Mouse (Mus musculus) lung, postnatal 36 days (tissue): ENCODE measurements around the gene Tent4a.

Experiments used
- DNase-seq: peaks from one replicate; pipeline ENCODE4 v3.0.0; 2022; ENCODE audit warnings: mixed read lengths

Tent4a gene

DNA sequence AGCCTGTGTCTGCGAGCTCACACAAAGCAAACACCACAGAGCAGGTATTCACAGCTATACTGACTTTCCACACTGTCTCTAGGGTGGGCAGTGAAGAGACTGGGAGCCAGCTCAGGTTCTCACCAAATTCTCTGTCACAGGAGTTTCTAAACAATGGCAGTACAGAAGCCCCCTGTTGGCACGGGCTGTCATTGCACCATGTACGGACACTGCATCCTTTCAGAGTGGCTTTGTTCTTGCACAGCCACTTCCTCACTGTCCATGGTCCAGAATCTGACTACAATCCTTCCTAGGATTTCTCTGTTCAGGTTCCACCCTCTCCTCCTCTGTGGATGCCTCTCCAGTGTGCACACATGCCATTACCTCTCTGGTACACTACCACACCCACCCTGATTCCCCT lies 10.6 kb upstream of the Tent4a start:
- DNase-seq = peak; percentile 81

DNA sequence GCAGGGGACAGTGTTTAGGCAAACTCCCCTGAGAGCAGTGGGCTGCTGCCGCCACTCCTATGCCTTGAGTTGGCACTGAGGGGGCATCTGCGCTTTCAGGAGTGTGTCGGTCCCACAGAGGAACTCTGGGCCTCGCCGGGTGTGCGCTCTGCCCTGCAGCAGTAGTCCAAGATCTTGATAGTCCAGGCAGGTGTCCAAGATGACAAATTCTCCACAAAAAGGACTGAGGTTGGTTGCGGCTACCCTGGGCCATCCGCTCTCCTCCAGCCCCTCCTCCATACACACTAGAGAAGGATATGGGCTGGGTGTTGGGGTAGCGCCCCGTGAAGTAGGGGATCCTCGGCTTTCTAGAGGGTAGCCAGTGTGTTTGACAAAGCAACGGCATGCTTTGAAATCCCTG lies 9.2 kb upstream of the Tent4a start:
- DNase-seq = no peak

DNA sequence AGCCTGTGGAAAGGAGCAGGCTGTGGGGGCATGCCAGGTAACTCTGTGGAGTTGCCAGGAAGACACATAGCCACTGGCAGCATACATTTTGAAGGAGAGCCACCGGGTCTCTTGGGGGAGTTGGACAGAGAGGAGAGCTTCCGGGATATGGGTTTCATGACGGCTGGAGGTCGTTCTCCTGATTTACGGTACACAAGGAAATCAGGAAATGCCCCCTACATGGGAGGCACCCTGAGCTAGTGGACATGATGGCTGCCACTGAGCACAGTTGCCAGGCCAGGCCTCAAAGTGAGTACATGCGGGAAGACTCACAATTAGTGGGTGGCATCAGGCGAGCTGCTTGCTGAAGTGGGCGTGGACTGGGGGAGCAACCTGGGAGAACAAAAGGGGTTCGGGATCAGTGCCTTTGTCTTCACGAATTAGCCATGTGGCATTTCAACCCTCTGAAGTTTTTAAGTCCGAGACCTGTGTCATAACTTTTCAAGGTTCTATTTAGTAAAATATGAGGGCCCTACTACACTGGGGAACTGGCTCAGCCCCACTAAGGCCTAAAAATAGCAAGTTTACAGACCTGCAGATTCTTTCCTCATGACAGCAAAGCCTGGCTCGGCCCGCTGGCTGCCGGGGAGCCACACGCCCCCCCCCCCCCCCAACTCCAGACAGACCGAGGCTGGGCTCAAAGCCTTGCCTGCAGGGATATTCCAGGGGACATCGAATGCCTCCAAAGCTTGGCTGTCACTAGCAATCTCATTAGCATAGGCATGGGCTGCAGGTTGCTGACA lies 8.3 kb upstream of the Tent4a start:
- DNase-seq = no peak

DNA sequence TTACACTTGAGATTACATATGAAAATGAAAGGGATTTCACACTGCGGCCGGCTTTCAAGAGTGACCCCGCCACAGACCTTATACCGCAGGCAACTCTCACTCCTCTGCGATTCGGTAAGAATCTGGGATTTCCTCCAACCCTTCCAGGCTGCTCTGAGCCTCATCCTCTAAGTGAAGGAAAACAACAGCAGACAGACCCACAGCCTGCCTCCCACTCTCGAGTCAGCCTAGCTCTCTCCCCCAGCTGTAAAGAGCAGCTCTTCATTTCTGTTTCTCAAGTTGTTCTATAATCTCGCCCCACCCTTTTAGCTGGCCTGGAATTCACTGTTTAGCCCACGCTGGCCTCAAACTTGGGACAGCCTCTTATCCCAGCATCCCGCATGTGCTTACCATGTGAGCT lies 7.4 kb upstream of the Tent4a start:
- peak; percentile 44 for DNase-seq

DNA sequence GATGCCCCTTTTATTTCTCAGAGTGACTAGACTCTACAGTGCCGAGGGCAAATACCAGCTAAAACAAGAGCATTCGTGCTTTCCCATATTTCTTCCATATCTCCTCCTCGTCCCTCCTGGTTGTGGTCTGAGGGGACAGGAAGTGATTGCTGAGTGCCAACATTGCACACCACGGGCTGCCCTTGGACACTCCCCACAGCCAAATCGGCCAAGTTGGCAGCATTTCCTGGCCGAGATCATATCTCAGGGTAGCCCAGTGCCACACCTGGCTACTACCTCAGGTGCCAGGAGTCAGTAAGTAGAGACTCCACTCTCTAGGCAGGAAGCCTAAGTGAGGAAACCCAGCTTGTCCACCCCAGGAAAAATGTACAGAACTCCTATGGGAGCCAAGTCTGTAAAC lies 6.8 kb upstream of the Tent4a start:
- DNase-seq = peak; percentile 41

DNA sequence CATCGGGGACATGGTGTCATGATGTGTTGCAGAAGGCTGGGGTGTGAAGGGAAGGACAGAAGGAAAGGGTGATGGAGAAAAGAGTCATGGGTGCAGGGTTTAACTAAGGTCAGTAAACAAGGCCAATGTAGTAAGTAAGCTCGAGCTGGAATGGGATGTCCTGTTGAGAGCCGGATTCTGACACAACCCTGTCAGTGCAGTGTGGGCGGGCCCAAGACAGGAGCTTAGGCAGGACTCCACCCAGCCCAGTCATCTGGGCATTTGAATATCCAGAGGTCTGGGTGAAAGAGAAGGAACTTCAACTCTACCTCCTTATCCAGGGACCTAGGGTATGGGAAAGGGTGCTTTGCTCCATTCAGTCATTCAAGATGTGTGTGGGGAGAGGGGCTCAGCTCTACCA lies 3.9 kb upstream of the Tent4a start:
- peak; percentile 76 for DNase-seq

DNA sequence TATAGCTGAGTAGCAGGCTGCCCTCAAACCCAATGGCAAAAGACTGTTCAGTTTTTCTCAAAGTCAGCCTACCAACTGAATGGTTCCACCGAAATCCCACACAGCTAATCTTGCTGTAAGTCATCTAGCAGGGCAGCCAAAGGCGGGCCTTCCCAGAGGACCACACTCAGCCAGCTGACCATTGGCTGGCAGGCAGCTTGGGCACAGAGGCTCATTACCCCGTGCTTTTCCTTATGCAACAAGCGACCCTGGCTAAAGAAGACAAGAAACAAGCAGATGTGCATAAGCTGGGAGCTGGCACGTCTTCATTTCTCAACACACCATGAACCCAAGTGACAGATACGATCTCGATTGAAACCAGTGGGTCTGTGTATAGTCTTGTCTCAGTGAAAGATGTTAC lies 2.9 kb upstream of the Tent4a start:
- DNase-seq = no peak

DNA sequence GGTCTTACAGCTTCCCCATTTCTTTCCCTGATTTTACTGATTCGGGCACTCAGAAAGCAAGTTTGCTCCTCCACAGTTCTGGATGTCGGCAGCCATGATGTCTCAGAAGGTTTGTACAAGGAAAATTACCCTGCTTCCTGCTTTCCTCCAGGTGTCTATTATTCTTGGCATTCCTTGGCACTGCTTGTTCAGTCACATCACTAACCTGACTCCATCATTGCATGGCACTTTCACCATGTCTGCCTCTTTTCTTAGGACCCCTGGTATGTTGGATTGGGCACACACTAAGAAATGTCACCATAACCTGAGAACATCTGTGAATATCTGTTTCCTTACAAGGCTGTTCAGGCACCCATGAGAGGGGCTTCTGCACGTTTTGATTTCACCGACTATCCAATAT lies 1.6 kb upstream of the Tent4a start:
- no peak for DNase-seq

DNA sequence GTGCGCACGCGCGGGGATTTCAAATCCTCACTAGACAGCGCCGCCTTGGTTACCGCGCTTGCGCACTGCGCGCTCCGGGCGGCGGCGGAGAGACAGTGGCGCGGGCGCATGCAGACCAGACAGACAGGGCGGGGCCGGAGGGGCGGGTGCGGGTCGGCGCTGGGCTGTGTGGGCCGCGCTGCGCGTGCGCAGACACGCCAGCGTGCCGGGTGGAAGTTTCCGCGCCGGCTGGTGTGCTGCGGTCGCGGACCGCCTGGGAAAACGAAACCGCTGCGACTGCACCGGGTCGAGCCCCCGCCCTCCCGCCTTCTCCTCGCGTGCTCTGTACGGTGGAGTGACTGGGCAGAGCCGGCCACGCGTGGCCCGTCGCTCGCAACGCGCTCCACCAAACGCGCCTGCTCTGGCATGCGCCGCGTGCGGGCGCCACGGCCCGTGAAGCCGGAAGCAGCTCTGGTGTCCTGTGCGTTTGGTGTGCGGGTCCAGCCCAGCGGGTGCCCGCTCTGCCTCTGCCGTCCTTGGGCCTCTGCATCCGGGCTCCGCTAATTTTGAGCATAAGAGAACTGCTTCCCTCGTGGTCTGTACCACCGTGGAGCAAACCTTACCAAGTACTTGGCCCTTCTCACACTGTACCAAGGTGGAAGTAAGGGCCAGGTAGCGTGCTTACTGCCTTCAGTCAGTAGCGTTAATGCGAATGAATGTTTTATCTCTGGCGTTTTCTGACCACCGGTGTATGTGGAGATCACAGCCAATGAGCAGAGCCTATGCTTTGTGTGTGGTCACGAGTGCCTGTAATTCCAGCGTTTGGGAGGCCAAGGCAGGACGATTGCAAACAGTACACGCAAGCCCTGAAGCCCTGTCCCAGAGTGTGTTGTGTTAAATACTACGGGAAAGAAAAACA lies 486 bp upstream of the Tent4a start:
- DNase-seq = peak; percentile 99

DNA sequence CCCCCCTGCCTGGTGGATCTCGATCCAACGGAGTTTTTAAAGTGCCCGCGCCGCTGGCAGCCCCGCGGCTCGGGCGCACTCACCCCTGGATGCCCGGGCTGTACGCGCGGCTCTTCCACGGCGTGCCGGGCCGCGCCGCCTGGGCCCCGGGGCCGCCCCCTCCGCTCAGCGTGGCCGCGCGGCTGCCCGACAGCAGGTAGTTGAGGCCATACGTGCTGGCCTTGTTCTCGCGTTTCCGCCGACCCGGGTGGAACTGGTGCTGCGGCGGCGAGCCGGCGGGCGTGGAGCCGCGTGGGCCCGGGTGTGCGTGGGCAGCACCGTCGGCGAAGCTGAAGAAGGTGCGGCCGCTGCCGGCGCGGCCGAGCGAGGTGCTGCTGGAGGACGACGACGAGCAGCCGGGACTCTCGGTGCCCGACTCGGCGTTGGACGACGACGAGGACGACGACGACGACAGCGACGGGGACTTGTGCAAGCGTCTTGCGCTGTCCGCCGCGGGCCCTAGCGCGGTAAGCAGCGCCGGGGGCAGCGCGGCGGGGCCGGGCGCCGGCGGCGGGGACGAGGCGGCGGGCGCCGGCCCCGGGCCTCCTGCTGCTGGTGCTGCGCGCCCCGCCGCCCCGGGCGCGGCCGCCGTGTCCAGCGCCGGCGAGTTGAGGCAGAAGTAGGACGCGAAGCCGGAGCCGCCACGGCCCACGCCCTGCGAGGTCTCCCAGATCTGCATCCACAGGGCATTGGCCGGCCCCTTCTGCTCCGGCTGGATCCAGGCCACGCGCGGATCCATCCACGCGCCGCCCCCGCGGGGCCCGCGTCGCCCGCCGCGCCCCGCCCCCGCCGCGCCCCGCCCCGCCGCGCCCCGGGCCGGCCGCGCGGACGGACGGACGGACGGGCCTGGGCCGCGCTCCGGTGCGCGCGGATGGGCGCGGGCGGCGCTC lies 748 bp downstream of the Tent4a start, which contains the start of gene Nsun2:
Nsun2 (plus strand) TSS at position 342 of the 929 bp plus-strand sequence.
- peak; percentile 52 for DNase-seq

DNA sequence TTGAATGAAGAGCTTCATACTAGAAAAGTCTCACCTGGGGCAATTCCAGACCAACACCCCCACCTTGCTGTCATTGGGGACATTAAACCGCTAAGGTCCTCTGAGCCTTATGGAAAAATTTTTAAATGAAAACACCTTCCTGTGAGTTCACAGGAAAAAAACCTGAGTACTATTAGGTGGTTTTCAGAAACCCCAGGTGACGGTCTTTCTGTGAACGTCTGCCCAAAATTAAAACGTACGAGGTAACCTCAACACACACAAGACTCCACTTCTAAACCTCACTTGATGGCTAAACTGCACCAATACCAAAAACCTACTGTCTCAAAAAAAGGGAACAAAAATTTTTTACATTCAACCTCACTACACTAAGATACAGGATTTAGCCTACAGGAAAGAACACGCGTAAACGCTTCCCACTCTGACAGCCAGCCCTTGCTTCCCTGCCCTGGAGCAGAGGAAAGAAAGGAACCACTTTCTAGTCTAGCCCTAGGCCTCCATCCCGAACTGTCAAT lies 1.5 kb downstream of the Tent4a start:
- DNase-seq = no peak

DNA sequence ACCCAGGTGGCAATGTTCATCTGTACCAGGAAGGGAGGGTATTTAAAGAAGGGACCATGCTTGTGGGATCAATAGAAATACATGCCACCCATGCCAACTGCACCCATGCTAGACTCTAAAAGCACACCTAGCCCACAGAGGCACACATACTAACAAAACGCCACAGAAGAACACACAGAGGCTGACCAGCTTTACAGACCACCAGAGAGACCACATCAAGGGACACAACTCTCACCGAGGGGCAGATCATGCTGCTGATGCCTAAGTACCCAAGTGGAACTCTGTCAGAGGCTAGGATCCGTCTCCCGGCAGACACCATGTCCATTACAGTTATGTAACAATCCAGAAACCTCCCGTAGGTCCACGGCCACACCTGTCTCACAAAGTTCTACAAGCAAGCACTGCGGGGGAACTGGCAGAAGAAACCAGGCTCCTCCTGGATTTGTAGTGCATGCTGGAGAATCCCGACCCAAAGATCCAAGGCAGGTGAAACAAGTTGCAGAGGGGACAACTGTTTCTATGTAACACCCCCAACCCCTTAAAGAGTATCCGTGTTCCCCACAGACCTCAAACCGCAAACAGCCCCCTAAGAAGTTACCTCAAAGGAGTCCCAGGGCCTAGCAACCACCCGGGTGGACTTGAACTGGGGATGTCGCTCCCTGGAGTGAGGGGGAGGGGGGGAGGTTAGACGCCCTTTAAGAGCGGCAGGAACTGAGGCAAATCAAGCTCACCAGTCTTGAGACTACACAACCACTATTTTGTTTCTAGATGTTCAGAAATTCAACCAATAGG lies 2.1 kb downstream of the Tent4a start:
- DNase-seq = no peak

DNA sequence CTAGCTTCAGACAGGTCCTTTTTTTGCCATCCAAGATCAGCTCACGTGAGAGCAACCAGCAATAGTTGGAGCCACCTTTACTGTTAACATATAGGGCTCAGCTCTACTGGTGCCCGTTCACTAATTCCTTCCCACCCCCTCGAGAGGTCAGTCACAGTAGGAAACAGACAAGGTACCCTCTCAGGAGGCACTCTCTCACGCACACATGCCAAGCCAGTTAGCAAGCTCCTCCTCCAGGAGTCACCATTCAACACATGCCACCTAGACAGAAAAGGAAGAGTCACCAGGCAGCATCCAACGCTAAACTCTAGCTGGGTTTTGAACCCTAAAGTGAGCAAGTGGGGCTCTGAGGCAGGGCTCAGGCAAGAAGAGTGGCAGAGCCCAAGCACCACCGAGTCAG lies 3.0 kb downstream of the Tent4a start:
- DNase-seq = no peak

DNA sequence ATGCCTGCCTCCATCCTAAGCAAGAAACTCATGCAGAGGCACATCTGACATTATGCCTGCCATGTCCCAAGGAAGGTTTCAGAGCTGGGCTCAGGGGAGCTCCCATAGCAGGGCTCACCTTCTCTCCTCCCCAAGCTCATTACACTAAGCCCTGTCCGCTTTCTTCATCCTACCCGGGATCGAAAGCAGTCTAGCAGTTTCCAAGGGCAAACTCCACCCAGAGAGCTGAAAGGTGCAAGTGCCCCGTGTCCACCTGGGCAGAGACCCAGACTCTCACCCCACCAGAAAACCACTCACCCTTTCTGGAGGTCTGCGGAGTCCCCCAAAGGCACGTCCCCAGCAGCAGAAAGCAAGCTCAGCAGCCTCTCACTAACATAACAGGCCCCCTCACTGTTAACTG lies 3.5 kb downstream of the Tent4a start:
- DNase-seq = no peak

DNA sequence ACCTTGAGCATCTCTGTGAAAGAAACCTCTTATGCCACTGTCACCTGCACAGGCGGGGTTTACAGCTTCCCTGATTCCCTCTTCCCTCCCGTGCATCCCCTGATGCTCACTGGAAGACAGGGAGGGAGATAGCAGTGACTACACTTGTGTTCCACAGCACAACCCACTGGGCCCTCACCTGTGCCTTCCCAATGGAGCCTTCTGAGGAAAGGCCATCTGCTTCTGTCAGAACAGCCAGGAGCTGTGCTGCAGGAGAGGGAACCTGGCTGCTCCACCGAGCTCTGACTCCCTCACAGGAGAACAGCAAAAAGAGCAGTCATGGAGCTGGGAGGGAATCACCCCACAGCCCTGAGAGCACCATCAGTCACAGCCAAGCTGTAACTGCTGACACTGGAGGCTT lies 4.3 kb downstream of the Tent4a start:
- no peak for DNase-seq

DNA sequence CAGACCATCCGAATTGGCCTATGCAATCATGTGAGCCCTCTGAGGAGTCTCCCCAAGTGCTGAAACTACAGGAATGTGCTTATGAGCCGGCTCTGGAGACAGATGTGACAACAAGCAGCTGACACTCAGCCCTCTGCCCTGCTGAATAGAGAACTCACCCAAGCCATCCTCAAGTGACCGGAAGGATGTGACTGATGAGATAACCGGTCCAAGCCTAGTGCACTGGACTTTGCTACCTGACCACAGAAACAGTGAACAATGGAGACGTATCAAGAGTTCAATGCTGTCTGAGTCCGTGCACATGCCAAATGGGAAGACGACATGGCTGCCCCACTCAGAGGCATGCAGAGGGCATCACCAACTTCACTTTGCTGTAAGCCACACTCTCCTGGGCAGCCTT lies 5.9 kb downstream of the Tent4a start:
- DNase-seq = no peak

DNA sequence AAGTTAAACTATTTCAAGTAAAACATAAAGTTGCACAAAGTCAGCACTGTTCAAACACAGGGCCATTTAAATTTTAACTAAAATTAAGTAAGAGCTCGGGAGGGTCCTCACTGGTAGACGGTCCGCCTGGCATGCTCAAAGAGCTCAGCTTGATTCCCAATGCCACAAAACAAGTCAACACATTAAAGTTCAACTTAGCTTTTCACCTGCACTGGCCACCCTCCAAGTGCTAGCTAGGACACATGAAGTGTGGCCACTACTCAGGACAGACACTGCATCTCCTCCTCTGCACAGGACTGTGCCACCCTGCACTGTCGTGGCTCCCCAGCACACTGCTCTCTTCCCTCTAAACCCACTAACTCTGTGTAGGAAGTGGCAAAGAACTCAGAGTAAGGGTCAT lies 8.6 kb downstream of the Tent4a start:
- no peak for DNase-seq

DNA sequence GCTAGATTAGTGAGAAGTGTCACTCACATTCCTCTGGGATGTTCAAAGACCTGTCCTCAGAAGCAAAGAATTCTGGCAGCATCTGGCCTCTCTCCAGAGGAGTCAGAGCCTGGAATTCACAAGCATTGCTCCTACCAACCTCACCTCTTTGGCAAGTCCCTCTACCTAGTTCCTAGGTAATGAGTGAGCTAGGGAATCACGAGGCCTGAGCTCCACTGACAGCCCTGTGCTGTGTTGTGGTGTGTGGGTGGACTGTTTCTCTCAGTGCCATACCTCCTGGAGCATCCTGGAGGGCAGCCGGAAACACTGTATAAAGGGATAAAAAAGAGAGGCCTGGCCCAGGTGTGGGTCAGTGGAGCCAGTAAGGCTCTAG lies 10.3 kb downstream of the Tent4a start:
- DNase-seq = no peak

DNA sequence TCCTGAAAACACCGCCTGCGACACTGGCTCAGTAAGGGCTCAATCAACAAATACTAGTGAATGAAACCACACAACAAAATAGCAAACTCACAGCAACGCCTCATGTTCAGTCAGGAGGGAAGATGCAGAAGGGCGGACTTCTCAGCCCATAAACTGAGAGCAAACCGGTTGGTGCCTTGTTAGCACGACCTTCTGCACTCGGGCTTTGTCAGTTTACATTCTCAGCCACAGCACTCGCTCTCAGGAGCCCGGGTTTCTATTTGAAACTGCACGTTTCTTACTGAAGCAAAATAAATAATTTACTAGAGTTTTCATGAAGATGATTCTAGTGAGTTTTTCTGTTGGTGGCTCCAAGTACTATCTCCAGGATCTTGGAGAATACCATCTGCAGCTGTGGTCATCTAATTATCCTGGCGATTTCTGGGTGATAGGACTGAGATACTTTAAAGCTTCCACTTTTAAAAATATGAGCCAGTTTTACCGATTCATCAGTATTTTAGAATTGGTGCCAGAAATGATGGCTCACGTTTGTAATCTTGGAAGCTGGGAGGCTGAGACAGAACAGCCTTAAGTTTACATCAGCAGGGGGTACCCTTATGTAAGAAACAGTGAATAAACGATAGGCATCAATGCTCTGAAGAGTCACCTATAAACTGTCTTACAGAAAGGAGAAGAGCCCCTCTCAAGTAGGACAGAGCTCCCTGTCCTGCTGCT lies 10.8 kb downstream of the Tent4a start:
- no peak for DNase-seq

DNA sequence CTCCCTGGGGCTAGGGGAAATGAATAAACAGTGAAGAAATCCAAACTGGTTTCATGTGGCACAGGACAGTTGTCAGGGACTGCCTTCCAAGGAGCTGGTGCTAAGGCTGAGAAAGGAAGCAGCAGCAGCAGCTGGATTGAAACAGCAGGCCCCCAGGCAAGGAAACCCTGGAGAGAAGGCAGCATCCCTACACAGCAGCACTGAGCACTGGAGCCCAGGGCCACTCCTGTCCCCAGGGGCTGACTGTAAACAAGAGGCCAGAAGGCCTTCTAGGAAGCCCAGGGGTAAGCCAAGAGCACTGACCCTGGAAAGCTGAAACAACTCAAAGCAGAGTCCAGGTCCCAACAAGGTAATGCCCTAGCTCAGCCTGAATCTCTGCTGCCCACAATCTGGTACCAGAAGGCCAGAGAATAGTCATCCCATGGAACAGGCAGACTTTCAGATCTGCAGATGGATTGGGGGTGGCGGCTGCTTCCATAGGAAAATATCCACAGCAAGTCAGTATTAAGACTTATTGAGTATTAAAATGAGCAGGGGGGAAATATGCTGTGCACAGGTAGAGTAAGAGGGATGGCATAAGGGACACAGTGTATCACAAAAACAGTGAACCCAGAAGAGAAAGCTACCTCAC lies 12.1 kb downstream of the Tent4a start:
- DNase-seq = no peak

DNA sequence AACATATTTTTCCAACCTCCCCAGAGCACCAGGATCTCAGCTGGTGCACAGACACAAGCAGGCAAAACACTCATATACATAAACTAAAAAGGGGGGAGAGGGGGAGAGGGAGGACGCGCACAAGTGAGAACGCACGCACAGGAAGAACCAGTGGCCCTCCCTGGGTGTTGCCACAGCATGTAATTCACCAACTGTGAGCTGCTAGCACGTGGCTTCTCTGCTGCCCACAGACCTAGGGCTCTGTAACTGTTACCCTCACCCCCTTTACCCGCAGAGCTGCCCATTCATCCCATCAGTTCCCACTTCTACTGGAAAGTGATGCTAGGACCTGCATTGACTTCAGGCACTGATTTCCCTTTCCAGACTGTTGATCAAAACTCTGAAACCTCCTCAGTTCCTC lies 15.3 kb downstream of the Tent4a start:
- no peak for DNase-seq
